Mouse (Mus musculus): ENCODE results near the gene Ankrd61. TPM values are rescaled to one million over a fixed set of nuclear protein-coding genes. Genes with fewer than 3 reads are reported as not detected.

The Ankrd61 gene
- polyA plus RNA-seq, 1 experiment from 2014 or later = 0.29 TPM

GRCm38 (mm10) chr5:143924781-143925452 is 27.4 kb upstream of the Ankrd61 start:
- 87% methylated on average over 6 of the region's 6 CpGs for WGBS

GRCm38 (mm10) chr5:143918120-143918519 is 20.6 kb upstream of the Ankrd61 start:
- 93% methylated on average over 3 of the region's 3 CpGs for WGBS
- ATAC-seq (ENCODE audit: low FRiP score, low read depth) = no peak
- no peaks in the 10 kb centered on the region for H3K27me3 ChIP-seq
- no peak overlapping the region for H3K4me3 ChIP-seq
- no peak overlapping the region for H3K4me2 ChIP-seq (replicated peaks)
- H3K9me3 ChIP-seq = no peaks in the 10 kb centered on the region
- no peak overlapping the region for H3K27ac ChIP-seq
- peaks cover 74% of the 10 kb centered on the region for H3K36me3 ChIP-seq
- H3K4me1 ChIP-seq = no peaks in the 10 kb centered on the region
- H3K9ac ChIP-seq = no peak overlapping the region

More at GRCm38 (mm10) chr5:143924781-143925452, 27.4 kb upstream of the Ankrd61 start:
- no peak overlapping the region for H3K4me3 ChIP-seq
- H3K4me2 ChIP-seq (replicated peaks) = no peak overlapping the region
- H3K4me1 ChIP-seq = no peaks in the 10 kb centered on the region
- H3K27ac ChIP-seq = no peak overlapping the region
- H3K27me3 ChIP-seq = no peaks in the 10 kb centered on the region
- ATAC-seq (ENCODE audit: low FRiP score, low read depth) = no peak
- H3K9ac ChIP-seq = no peak overlapping the region
- H3K9me3 ChIP-seq = no peaks in the 10 kb centered on the region
- H3K36me3 ChIP-seq = peaks cover 85% of the 10 kb centered on the region

- H3K36me3 ChIP-seq = peaks cover 70% of the 10 kb centered on the region
- no peak overlapping the region for H3K9ac ChIP-seq
- no peak overlapping the region for H3K27ac ChIP-seq
- WGBS = 63% methylated on average over 5 of the region's 5 CpGs
- H3K27me3 ChIP-seq = no peaks in the 10 kb centered on the region
- ATAC-seq (ENCODE audit: low FRiP score, low read depth) = no peak
- no peaks in the 10 kb centered on the region for H3K4me1 ChIP-seq
- H3K4me2 ChIP-seq (replicated peaks) = no peak overlapping the region
- H3K4me3 ChIP-seq = no peak overlapping the region
- H3K9me3 ChIP-seq = no peaks in the 10 kb centered on the region
These were observed 19.9 kb upstream of the Ankrd61 start for GRCm38 (mm10) chr5:143917418-143917817.

- Histone ChIP-seq H3K27me3 (no peaks in the 10 kb centered on the region), H3K4me1 (peaks cover under 1% of the 10 kb centered on the region; the same call in 1 of the 2 replicates), H3K4me2 (replicated peaks) (no peak overlapping the region), H3K9me3 (no peaks in the 10 kb centered on the region), H3K4me3 (no peak overlapping the region), H3K36me3 (peaks cover 62% of the 10 kb centered on the region), H3K9ac (no peak overlapping the region), H3K27ac (no peak overlapping the region)
- ATAC-seq (ENCODE audit: low FRiP score, low read depth) = no peak
- WGBS = 88% methylated on average over 9 of the region's 9 CpGs
These were observed 18.7 kb upstream of the Ankrd61 start for GRCm38 (mm10) chr5:143916221-143916620.

- Histone ChIP-seq H3K4me3 (peak within 1 kb of the TSS; percentile 77), H3K4me2 (replicated peaks) (peak within 1 kb of the TSS; percentile 67), H3K36me3 (peaks cover 36% of the 10 kb centered on the region), H3K27me3 (no peaks in the 10 kb centered on the region), H3K27ac (peak within 1 kb of the TSS; percentile 82), H3K9ac (peak within 1 kb of the TSS; percentile 77), H3K4me1 (peaks cover 26% of the 10 kb centered on the region), H3K9me3 (no peaks in the 10 kb centered on the region)
- under 1% methylated on average over 70 of the region's 70 CpGs for WGBS
- peak; percentile 99 for ATAC-seq (ENCODE audit: low FRiP score, low read depth)
These were observed 12.2 kb upstream of the Ankrd61 start, which contains the start of the genes Aimp2 and Pms2 for GRCm38 (mm10) chr5:143909417-143910400. Gene Aimp2, minus strand, starts transcription at chr5:143909847. Gene Pms2, plus strand, starts transcription at chr5:143909964.

- Histone ChIP-seq H3K9me3 (no peaks in the 10 kb centered on the region), H3K36me3 (peaks cover 39% of the 10 kb centered on the region), H3K4me1 (peaks cover 26% of the 10 kb centered on the region), H3K27ac (peak overlapping the region; percentile 82), H3K27me3 (no peaks in the 10 kb centered on the region), H3K4me2 (replicated peaks) (peak overlapping the region; percentile 67), H3K9ac (peak overlapping the region; percentile 74), H3K4me3 (peak overlapping the region; percentile 77)
- WGBS = 3% methylated on average over 9 of the region's 9 CpGs
- ATAC-seq (ENCODE audit: low FRiP score, low read depth) = 0 out of 2 replicates have a peak, but pooled peaks have one; percentile 0
These were observed 11.4 kb upstream of the Ankrd61 start for GRCm38 (mm10) chr5:143908926-143909325.

GRCm38 (mm10) chr5:143906429-143906828 is 8.9 kb upstream of the Ankrd61 start:
- H3K9ac ChIP-seq = no peak overlapping the region
- no peaks in the 10 kb centered on the region for H3K9me3 ChIP-seq
- no peak for ATAC-seq (ENCODE audit: low FRiP score, low read depth)
- H3K4me1 ChIP-seq = peaks cover 26% of the 10 kb centered on the region
- H3K4me3 ChIP-seq = no peak overlapping the region
- no peak overlapping the region for H3K4me2 ChIP-seq (replicated peaks)
- no peak overlapping the region for H3K27ac ChIP-seq
- H3K27me3 ChIP-seq = no peaks in the 10 kb centered on the region
- peaks cover 54% of the 10 kb centered on the region for H3K36me3 ChIP-seq
- WGBS = 83% methylated on average over 8 of the region's 8 CpGs

- H3K27me3 ChIP-seq = no peaks in the 10 kb centered on the region
These were observed 6.3 kb upstream of the Ankrd61 start for GRCm38 (mm10) chr5:143903813-143904212.

GRCm38 (mm10) chr5:143902111-143902510 is 4.6 kb upstream of the Ankrd61 start:
- Histone ChIP-seq H3K27ac (no peak overlapping the region), H3K4me1 (no peaks in the 10 kb centered on the region), H3K27me3 (no peaks in the 10 kb centered on the region), H3K9me3 (no peaks in the 10 kb centered on the region), H3K9ac (no peak overlapping the region), H3K4me3 (no peak overlapping the region), H3K4me2 (replicated peaks) (no peak overlapping the region), H3K36me3 (peaks cover 90% of the 10 kb centered on the region)
- 81% methylated on average over 3 of the region's 3 CpGs for WGBS
- no peak for ATAC-seq (ENCODE audit: low FRiP score, low read depth)

More at GRCm38 (mm10) chr5:143903813-143904212, 6.3 kb upstream of the Ankrd61 start:
- no peak overlapping the region for H3K4me2 ChIP-seq (replicated peaks)
- peaks cover 77% of the 10 kb centered on the region for H3K36me3 ChIP-seq
- H3K4me1 ChIP-seq = peaks cover 14% of the 10 kb centered on the region
- H3K9me3 ChIP-seq = no peaks in the 10 kb centered on the region
- H3K9ac ChIP-seq = no peak overlapping the region
- WGBS = 92% methylated on average over 4 of the region's 4 CpGs
- no peak for ATAC-seq (ENCODE audit: low FRiP score, low read depth)
- no peak overlapping the region for H3K27ac ChIP-seq
- no peak overlapping the region for H3K4me3 ChIP-seq

- H3K4me1 ChIP-seq = no peaks in the 10 kb centered on the region
- H3K4me3 ChIP-seq = no peak overlapping the region
- H3K4me2 ChIP-seq (replicated peaks) = no peak overlapping the region
- H3K27ac ChIP-seq = no peak overlapping the region
- ATAC-seq (ENCODE audit: low FRiP score, low read depth) = no peak
- H3K27me3 ChIP-seq = no peaks in the 10 kb centered on the region
- H3K9ac ChIP-seq = no peak overlapping the region
- H3K36me3 ChIP-seq = peaks cover 85% of the 10 kb centered on the region
- no peaks in the 10 kb centered on the region for H3K9me3 ChIP-seq
- 74% methylated on average over 5 of the region's 5 CpGs for WGBS
These were observed 4.1 kb downstream of the Ankrd61 start for GRCm38 (mm10) chr5:143893396-143893795.

- no peaks in the 10 kb centered on the region for H3K4me1 ChIP-seq
- no peak overlapping the region for H3K9ac ChIP-seq
- H3K4me3 ChIP-seq = no peak overlapping the region
- no peak overlapping the region for H3K27ac ChIP-seq
- ATAC-seq (ENCODE audit: low FRiP score, low read depth) = no peak
- 79% methylated on average over 9 of the region's 9 CpGs for WGBS
- peaks cover 86% of the 10 kb centered on the region for H3K36me3 ChIP-seq
- no peaks in the 10 kb centered on the region for H3K27me3 ChIP-seq
- no peak overlapping the region for H3K4me2 ChIP-seq (replicated peaks)
- H3K9me3 ChIP-seq = no peaks in the 10 kb centered on the region
These were observed 5.1 kb downstream of the Ankrd61 start for GRCm38 (mm10) chr5:143892255-143892886.
